Mouse (Mus musculus) megakaryocyte-erythroid progenitor cell, adult 5-6 weeks (primary cell): ENCODE data around the gene Gipc3. TPM values are rescaled to one million over a fixed set of nuclear protein-coding genes. Genes with fewer than 3 reads are reported as not detected.
A peak's percentile ranks its signal among the peaks of the same experiment; 100 is the strongest.

Experiments
- ATAC-seq: replicated peaks from 2 replicates; pipeline ENCODE4 v1.8.0; 2016; ENCODE audit warnings: mild to moderate bottlenecking, inconsistent platforms; ENCODE audit not compliant: severe bottlenecking, poor library complexity, low FRiP score, low TSS enrichment
- total RNA-seq, 2 experiments: library from RNA; stranded (forward) in 1 of 2; stranded (reverse) in 1 of 2; fragments of 200-1000, 215-1000 nt in 1 of 2; fragments of >200 nt in 1 of 2; fragmentation: Nextera tagmentation in 1 of 2; gene quantifications; 2 replicates each; pipeline ENCODE4 v1.2.3; 2014 to 2017

The Gipc3 gene
- total RNA-seq, 2 experiments from 2014 or later, result not detected

DNA sequence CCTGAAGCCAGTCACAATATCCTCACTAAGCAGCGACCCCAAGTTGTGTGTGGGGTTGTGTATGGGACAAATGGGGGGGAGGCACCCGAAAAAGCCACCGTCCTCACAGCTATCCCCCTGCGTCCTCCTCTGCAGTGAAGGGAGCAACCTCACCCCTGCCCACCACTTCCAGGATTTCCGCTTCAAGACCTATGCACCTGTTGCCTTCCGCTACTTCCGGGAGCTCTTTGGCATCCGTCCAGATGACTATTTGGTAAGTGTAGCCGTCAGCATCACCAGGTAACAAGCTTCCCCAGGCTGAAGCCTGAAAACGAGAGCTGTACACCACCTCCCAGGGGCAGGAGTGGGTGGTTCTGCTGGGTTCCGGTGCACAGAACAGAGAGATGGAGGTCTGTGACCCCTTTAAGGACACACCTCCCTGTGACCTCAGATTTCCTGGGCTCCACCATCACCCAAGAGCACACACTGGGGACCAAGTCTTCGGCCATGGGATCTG lies 36.8 kb downstream of the Gipc3 start:
- no peak for ATAC-seq

- no peak for ATAC-seq
Measured at GRCm38 (mm10) chr10:81305663-81306062, 37.4 kb downstream of the Gipc3 start.

DNA sequence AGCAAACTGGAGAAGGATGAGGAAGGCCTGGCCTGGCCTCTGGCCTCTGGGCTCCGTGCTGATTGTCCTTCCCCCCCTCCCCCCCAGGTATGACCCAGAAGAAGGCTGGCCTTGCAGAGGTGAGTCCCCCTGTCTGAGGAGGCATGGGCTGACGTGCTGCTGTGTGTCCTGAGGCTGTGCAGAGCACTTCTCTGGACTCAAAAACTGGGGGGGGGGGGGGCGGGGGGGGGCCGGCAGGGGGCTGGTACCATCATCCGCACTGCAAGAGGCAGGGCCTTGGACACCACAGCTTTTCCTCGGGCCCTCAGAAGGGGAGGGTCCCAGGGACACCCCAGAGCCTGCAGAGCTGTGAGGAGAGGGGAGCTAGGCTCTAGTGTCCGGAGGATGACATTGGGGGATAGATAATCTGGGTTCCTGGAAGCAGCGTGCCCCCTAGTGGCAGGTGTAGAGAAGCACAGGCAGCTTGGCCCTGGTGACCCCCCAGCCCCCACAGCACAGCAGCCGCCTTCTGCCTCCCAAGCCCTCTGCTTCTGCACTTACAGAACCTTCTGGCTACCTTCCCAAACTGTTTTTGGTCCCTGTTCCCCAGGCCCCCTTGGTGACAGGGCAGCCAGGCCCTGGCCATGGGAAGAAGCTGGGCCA lies 38.3 kb downstream of the Gipc3 start:
- peak; percentile 75 for ATAC-seq

- ATAC-seq, result no peak
Measured at GRCm38 (mm10) chr10:81303761-81304160, 39.3 kb downstream of the Gipc3 start.

DNA sequence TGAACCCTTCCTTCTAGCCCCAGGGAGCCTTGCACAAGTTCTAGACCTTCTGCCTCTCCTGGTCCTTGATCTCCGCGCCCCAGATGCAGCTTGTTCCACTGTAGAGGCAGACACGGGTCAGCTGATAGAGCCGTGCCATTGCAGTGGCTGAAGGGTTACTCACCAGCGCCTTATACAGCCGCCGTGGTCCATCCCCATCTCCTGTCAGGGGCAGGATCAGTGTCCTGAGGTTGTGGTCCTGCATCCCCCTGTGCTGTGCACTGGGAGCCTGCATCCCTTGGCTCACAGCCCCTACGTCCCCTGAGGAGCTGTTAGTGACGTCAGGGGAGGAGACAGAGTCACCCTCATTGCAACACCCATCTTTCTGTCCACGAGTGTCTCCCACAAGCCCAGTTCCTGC lies 39.8 kb downstream of the Gipc3 start:
- ATAC-seq, result no peak

GRCm38 (mm10) chr10:81302781-81303218 lies 40.3 kb downstream of the Gipc3 start:
- ATAC-seq, result no peak

- no peak for ATAC-seq
Measured at GRCm38 (mm10) chr10:81302288-81302687, 40.8 kb downstream of the Gipc3 start.

DNA sequence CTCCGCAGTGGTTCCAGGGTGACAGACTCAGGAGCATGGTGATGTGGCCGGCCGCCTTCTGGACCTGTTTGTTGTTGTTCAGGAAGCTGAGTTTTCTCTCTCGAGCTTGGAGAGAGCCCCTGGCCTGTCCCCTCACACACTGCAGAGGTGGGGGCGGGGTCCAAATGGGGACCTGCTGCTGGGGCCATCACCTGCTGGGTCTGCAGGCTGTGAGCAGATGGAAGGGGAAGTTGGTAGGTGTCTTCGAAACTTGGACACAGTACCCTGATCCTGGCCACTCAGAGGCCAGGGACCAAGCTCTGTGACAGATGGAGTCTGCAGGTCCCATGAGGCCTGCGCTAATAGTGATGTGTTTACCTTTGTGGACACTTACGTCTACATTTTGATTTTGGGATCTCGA lies 41.7 kb downstream of the Gipc3 start:
- ATAC-seq, result no peak

GRCm38 (mm10) chr10:81300352-81300907 lies 42.6 kb downstream of the Gipc3 start:
- no peak for ATAC-seq

- ATAC-seq, result no peak
Measured at GRCm38 (mm10) chr10:81299585-81300351, 43.3 kb downstream of the Gipc3 start.

DNA sequence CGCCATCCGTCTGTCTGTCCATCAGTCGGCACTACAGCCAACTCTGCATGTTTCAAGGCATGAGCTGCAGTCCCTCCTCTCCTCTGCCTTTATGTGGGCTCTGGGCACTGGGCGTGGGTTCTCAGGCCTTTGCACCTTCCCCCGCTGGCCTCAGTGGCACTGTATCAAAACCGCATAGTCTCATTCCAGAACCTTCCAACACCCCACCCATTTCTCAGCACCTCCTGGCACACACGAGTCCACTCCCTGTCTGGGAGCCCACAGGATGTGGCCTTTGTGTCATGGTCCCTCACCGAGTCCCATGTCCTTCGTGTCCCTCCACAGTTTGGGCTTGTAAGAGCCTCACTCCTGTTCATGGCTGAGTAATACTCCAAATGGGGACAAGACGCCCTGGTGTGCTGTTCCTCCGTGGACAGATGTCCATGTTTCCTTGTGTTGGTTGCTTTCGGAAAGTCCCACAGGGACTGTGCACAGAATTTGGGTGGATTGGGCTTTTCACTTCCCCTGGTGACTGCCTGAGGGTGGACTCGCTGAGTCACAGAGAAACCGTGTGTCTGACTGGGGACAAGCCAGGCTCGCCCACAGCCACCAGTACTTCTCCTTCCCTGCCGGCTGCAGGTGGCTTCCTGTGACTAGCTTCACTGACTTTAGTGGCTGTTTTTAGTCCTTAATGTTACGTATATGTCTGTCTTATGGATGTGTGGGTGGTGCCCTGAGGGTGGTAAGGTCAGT lies 44.5 kb downstream of the Gipc3 start:
- no peak for ATAC-seq

- no peak for ATAC-seq
Measured at GRCm38 (mm10) chr10:81297845-81298244, 45.2 kb downstream of the Gipc3 start.

DNA sequence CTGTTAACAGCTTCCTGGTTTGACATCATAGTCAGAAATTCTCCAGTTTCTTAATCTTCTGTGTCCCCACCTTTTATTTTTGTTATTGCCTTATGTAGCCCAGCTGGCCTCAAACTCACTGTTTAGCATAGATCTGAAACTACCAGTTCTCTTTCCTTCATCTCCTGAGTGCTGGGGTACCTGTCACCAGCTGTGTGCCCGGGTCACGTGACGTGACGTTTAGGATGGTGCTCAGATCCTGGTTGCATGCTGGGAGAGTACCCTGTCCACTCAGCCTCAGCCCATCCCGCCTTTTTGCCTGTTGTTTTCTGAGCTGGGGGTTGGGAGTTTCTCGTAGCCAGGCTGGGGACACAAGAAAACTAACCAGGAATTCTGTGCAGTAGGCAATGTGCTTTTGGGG lies 45.8 kb downstream of the Gipc3 start:
- ATAC-seq, result no peak

DNA sequence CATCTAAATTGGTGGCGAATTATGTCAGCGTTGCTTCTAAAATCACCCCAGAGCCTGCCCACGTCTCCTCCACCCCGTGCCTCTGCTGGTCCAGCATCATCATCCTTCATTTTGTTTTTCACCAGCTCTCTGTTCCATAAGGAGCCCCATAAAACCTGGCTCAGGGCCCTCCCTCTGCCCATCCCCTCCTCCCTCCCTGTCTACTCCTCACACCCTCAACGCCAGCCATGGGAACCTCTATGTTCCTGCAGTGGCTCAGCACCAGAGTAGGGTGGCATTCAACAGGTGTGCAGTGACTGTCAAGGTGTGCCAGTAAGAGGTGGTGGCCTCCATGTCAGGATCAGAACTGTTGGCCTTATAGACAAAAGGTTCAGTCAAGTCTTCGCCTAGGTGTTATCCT lies 47.9 kb downstream of the Gipc3 start:
- no peak for ATAC-seq

- no peak for ATAC-seq
Measured at GRCm38 (mm10) chr10:81294442-81294841, 48.6 kb downstream of the Gipc3 start.

DNA sequence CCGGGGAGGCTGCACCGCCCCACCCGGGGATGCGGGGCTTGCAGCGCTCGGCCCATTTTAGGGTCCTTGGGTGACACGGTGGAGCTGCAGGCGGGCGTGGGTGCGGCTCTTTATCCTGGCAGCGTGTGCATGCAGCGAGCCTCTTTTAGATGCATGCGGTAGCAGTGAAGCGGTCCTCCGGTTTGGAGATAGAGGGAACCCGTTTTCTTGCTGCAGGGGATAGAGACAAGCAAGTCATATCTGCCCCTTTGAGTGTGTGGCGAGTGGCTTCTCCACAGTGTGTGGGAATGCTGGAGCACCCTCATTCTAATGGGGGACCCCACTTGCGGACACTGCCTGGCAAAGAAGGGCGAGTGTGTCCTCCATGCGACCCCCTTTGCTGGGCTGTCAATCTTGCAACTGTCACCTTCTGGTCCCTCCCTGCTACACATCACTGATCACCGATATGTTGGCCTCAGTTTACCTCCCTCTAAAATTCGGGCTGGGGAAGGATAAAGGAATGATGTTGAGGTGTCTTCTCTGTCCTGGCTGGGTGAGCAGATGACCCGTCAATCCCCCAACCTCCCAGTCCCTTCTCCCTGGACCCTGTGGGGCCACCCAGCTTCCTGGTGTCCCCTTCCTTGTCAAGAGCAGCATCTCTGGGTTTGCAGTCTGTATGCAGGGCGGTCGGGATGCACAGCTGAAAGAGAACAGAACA lies 49.6 kb downstream of the Gipc3 start:
- ATAC-seq, result peak; percentile 4; the same call in 1 of the 2 replicates

DNA sequence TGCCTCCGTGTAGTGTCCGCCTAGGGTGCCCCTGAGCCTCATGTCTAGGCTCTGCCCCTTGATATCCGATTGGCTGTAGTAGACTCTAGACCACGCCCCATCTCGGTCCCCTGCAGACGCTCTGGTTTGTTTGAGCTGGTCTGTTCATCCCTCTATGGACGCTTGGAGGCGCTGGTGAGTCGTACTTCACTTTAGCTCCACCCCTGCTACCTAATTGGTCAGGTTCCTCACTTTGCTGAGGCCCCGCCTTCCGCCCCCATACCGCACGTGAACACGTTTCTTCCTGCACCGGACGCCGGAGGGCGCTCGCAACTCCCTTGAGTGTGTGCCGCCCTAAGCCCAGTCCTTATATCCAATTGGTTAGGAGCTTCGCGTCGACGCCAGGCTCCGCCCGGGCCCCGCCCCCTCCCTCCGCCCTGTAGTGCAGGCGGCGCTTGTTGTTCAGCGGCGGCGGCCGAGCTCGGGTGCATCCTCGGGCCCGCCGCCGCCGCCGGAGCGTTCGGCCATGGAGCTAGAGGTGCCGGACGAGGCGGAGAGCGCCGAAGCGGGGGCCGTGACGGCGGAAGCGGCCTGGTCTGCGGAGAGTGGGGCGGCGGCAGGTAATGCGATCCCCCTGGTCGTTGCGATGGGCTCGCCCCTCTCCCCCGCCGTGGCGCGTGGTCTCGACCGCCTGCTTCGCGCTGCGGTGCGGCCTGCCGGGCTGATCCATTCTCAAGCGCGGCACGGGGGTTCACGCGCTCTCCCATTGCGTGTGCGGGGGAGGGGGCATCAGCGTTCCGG lies 50.3 kb downstream of the Gipc3 start, which contains the start of gene Pip5k1c:
Pip5k1c (plus strand) TSS at position 410 of the 780 bp plus-strand sequence.
- ATAC-seq, result peak; percentile 83

GRCm38 (mm10) chr10:81291511-81292104 lies 51.5 kb downstream of the Gipc3 start, which contains the start of gene Tjp3:
Gene Tjp3, minus strand, starts transcription at chr10:81291581.
- no peak for ATAC-seq
